Mouse (Mus musculus): Measurements from ENCODE around the gene Relch.
"Not testable (repeated sequence)": the region's sequence is repeated elsewhere in the genome, so short reads cannot be mapped to it uniquely, and the experiment has no call there.

Gene Relch

DNA sequence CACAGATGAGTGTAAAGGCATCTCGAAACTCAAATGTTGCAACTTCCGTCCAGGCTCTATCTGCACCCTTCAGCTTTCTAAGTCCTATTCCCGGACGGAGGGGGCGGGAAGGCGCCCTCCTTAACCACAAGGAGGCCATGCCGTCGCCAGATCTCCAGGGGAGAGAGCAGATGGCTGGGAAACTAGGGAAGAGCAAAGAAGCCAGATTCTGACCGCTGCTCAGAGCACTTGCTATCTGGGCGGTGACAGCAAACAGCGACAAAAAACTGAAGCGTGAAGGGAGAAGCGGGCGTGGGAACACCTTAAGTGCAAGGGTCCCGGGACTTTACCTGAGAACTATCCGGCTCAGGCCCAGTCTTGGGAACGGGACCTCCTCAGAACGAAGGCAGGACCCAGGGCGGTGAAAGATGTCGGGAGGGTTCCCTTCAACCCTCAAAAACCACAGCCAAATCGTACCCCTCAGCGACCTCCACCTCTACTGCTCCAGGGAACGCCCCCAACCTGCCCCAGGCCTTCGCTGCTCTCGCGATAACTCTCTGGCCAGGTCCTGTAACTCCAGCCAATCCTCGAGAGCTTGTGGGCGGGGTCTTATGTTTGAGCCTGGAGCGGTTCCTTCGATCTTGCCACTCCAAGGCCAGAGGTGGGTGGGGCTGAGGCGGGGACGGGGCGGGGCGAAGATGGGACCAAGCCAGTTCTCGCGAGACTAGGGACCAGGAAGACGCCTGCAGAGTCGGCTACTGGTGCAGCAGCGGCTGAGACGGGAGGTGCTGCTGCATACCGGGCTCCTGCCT is at the start of gene Relch, which contains the start of gene Pign:
Gene Relch (plus strand): TSS at position 691 of the 791 bp plus-strand sequence.
Gene Pign (minus strand): TSS at position 507 of the 791 bp plus-strand sequence.
- DNase-seq, result peak; percentile 100

DNA sequence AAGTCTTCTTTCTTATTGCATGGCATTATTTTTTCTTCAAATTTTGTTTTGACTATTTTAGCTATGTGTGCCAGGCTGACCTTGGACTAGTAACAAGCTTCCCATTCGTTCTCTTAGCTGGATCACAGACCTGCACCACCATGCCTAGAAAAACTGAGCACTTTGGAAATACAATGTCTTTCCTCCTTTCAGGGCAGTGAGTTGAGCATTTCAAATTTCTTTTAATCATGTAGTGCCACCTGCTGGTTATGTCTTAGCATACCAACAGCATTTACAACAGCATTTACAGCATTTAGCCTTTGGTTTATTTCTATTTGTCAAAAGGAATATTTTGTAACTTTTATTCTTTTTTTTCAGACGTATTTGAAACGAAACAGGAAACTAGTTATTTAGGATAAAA is 33.2 kb upstream of the Relch start:
- DNase-seq, result peak; percentile 70

GRCm38 (mm10) chr1:105644093-105644492 is 19.6 kb upstream of the Relch start:
- no peak for DNase-seq

DNA sequence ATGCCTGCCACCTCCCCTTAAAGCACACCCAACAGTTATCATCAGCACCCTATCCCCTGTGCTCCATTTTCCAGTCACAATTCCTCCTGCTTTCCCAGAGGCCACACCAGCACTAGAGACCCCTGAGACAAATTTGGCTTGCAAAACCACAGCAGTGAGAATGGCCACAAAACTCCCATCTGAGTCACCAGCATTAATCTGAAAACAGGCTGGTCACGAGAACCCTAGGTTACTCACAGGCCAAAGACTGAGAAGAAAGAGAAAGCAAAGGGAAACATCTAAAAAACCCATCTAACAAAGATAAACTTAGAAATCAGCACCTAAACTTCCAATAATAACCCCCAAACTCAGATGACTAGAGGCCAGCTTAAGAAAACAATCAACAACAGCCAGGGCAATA is 13.0 kb upstream of the Relch start:
- no peak for DNase-seq

DNA sequence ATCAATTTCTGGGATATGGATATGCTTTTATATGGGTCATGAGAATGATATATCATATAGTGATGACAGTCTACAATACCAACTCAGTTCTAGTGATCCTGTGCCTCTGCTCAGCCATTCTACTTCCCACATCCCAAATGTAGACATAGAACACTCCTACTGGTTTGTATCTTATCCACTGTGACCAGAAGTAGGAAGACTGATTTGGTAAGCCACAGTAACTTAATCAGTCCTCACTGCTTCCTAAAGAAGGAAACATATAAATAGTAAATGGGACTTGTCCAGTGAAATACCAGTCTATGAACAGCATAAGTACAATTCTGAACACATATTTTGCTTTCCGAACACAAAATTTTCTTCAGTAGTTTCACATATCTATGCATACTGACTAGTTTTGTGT is 9.7 kb upstream of the Relch start:
- no peak for DNase-seq

DNA sequence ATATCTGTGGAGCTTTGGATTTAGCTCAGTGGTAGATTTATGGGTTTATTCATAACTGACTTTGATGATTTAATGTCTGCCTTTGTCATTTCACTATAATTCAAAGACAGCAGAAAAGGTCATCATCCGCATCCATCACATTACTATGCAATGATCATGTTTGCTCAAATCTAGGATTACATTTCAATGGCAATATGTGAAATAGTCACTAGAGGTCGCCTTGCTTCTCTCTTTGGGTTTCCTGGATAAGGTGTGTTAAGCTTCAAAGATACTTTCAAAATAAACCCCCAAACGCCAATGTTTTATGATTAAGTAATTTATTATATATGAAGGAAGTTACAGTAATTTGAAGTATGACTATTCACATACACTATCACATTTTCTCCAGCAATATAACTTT is 3.6 kb upstream of the Relch start:
- DNase-seq, result peak; percentile 60

- DNase-seq, result no peak
Measured at GRCm38 (mm10) chr1:105662820-105663170, 866 bp upstream of the Relch start.

DNA sequence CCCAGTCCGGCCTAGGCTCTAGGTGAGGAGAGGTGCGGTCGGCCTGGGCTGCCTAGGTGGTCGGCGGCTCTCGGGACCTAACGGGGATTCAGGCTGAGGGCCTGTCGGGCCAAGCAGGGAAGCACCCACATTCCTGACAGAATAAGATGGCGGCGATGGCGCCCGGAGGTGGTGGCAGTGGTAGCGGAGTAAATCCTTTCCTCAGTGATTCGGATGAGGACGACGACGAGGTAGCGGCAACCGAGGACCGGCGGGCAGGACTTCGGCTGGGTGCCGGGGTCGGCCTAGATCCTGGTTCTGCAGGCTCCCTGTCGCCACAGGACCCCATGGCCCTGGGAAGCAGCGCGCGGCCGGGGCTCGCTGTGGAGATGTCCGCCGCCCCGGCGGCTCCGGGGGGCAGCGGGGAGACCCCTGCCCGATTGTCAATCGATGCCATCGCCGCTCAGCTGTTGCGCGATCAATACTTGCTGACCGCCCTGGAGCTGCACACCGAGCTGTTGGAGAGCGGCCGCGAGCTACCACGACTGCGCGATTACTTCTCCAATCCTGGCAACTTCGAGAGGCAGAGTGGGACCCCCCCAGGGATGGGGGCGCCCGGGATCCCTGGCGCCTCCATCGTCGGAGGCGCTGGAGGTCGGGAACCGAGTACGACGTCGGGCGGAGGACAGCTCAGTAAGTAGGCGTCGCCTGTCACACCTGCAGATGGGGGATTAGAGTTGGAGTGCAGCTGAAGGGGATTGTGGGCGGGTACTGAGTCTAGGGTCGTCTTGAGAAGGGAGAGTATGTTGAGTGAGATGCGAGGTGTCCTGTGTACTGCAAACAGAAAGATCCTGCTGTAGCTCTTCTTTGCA is 526 bp downstream of the Relch start:
- DNase-seq, result peak; percentile 38

GRCm38 (mm10) chr1:105669700-105670099 is 6.0 kb downstream of the Relch start:
- no peak for DNase-seq

GRCm38 (mm10) chr1:105674763-105675162 is 11.1 kb downstream of the Relch start:
- no peak for DNase-seq

DNA sequence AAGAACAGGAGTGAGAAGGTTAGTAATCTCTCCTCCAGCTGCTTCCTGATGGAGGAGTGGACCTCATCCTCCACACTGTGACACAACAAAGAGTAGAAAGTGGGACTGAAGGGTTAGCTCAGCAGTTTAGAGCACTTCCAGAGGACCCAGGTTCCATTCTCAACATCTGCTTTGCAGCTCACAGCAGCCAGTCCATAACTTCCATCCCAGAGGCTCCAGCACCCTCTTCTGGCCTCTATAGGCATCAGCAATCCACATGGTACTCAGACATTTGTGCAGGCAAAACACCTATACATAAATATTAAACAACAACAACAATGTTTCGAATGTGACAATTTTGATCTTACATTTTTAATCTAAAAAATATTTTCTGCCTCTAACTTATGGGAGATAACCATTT is 16.9 kb downstream of the Relch start:
- peak; percentile 30 for DNase-seq

DNA sequence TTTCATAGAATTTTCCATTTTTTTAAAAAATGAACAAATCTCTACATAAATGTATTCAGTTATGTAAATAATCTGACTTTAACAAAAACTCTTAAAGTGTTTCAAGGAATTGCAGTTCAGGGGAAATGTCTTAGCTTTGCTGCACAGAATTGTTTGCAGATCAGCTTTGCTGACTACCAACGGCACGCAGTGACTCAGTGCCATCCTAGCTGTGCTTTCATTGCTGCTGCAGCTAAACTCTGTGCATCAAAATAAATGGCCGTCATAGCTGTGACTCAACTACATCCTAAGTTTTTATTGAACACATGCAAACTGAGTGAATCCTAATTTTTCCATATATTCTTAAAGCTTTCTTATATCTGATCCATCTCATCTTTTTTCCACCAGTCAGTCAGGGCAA is 21.8 kb downstream of the Relch start:
- no peak for DNase-seq

DNA sequence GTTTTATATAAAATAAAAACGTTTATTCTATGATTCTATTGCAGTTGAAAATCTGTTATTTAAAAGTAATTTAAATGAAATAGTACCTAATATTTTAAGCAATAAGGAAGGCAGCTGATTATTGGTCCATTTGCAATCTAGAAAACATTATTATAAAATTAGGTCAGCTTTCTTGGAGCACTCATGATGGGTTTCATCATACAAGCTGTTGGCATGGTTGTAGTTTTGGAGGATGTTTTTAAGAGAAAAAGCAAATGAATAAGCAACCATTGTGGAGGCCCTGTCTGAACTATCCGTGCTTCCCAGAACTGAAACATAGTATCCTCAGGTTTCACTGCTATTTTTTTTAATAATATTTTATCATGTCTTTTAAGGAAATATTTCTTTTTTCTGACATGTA is 31.9 kb downstream of the Relch start:
- DNase-seq, result no peak

GRCm38 (mm10) chr1:105700984-105701530 is 37.4 kb downstream of the Relch start:
- DNase-seq, result no peak

DNA sequence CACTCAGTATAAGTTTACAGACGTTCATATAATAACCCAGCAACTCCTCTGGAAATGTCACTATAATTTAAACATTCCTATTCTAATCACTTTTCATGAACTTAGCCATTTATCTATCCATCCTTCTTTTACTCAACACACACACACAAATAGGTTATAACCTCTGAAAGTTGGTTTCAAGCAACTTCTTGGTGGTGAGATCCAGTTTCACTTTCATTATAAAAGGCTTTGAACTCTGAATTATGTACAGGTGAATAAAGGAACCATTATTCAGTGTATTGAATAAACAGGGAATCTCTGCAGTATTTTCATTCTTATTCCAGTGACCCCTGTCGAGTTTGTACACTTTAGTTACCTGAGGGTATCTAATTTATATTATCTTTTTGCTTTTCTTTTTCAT is 45.8 kb downstream of the Relch start:
- no peak for DNase-seq

DNA sequence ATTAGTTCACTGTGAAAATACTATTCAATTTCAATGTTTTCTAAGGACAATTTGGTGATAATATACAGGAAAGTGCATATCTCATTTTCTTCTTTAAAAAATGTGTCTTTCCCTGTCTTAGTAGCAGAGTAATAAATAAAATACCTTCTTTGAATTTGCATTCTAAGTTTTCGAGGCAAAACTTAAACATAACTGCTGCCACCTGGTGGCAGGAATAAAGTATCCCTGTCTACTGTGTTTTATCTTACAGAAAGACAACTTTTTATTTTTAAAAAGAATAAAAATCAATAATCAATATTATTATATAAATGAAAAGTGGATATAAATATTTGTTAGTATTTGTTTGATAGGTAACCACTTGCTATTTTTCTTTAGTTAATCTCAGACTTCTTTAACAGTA is 47.6 kb downstream of the Relch start:
- DNase-seq, result peak; percentile 60

GRCm38 (mm10) chr1:105712822-105713221 is 49.2 kb downstream of the Relch start:
- no peak for DNase-seq

GRCm38 (mm10) chr1:105718358-105718757 is 54.7 kb downstream of the Relch start:
- DNase-seq, result no peak

GRCm38 (mm10) chr1:105729246-105729645 is 65.6 kb downstream of the Relch start:
- not testable (repeated sequence) for DNase-seq

GRCm38 (mm10) chr1:105735318-105735717 is 71.7 kb downstream of the Relch start:
- DNase-seq, result peak; percentile 4

- DNase-seq, result no peak
Measured at GRCm38 (mm10) chr1:105738334-105738733, 74.7 kb downstream of the Relch start.

- DNase-seq, result no peak
Measured at GRCm38 (mm10) chr1:105739493-105739892, 75.8 kb downstream of the Relch start.

GRCm38 (mm10) chr1:105742481-105742880 is 78.8 kb downstream of the Relch start:
- no peak for DNase-seq

DNA sequence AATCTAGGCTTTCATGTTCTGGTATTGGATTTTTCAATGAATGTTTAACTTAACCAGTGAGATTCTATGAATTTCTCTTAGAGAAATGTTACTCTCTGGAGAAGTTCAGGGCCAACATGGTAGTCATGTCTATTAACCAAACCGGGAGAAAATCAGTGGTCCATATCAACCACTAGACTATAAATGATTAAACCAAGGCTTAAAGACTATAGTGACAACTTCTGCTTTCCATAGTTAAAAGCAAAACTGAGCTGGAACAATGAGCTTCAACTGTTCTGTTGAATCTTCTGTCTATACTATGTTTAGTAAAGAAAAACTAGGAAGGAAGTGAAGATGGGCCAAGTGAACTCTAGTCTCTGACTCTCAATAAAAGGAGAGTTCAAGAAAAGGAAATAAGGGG is 82.8 kb downstream of the Relch start:
- no peak for DNase-seq

Measured in embryo, embryonic 11 days (tissue).